Mouse (Mus musculus): Measurements from ENCODE around the gene Layn. TPM values are rescaled to one million over a fixed set of nuclear protein-coding genes. Genes with fewer than 3 reads are reported as not detected.

Layn gene
- polyA plus RNA-seq, 1 experiment from 2014 or later, result 2.1 TPM

- H3K27me3 ChIP-seq (replicated peaks; ENCODE audit: control insufficient read depth, insufficient read depth, low read length), result no peaks in the 10 kb centered on the region
- WGBS, result 82% methylated on average over 3 of the region's 3 CpGs
- no peaks in the 10 kb centered on the region for H3K9me3 ChIP-seq (replicated peaks; ENCODE audit: control insufficient read depth, low read length)
- H3K36me3 ChIP-seq (ENCODE audit: control insufficient read depth, insufficient read depth, low read length), result no peaks in the 10 kb centered on the region
- no peak for ATAC-seq
- no peak overlapping the region for H3K27ac ChIP-seq (ENCODE audit: low read depth, low read length)
- H3K4me3 ChIP-seq (ENCODE audit: low read depth, low read length), result no peak overlapping the region
- H3K4me2 ChIP-seq (ENCODE audit: low read length), result no peak overlapping the region
- no peaks in the 10 kb centered on the region for H3K4me1 ChIP-seq (ENCODE audit: control insufficient read depth, insufficient read depth, low read length)
- no peak overlapping the region for H3K9ac ChIP-seq (ENCODE audit: low read length)
- DNase-seq (ENCODE audit: low spot score), result no peak
Observed at GRCm38 (mm10) chr9:51020351-51020750, 56.5 kb downstream of the Layn start.

GRCm38 (mm10) chr9:51019670-51020069 is 57.2 kb downstream of the Layn start:
- no peak overlapping the region for H3K4me2 ChIP-seq (ENCODE audit: low read length)
- no peak for ATAC-seq
- DNase-seq (ENCODE audit: low spot score), result no peak
- no peaks in the 10 kb centered on the region for H3K9me3 ChIP-seq (replicated peaks; ENCODE audit: control insufficient read depth, low read length)
- 85% methylated on average over 7 of the region's 7 CpGs for WGBS
- no peak overlapping the region for H3K27ac ChIP-seq (ENCODE audit: low read depth, low read length)
- no peak overlapping the region for H3K9ac ChIP-seq (ENCODE audit: low read length)
- H3K36me3 ChIP-seq (ENCODE audit: control insufficient read depth, insufficient read depth, low read length), result no peaks in the 10 kb centered on the region
- no peak overlapping the region for H3K4me3 ChIP-seq (ENCODE audit: low read depth, low read length)
- no peaks in the 10 kb centered on the region for H3K4me1 ChIP-seq (ENCODE audit: control insufficient read depth, insufficient read depth, low read length)
- no peaks in the 10 kb centered on the region for H3K27me3 ChIP-seq (replicated peaks; ENCODE audit: control insufficient read depth, insufficient read depth, low read length)

GRCm38 (mm10) chr9:51015732-51016131 is 61.2 kb downstream of the Layn start:
- Histone ChIP-seq H3K36me3 (ENCODE audit: control insufficient read depth, insufficient read depth, low read length) (no peaks in the 10 kb centered on the region), H3K4me1 (ENCODE audit: control insufficient read depth, insufficient read depth, low read length) (no peaks in the 10 kb centered on the region), H3K27ac (ENCODE audit: low read depth, low read length) (no peak overlapping the region), H3K4me2 (ENCODE audit: low read length) (no peak overlapping the region), H3K9ac (ENCODE audit: low read length) (no peak overlapping the region), H3K27me3 (replicated peaks; ENCODE audit: control insufficient read depth, insufficient read depth, low read length) (no peaks in the 10 kb centered on the region), H3K9me3 (replicated peaks; ENCODE audit: control insufficient read depth, low read length) (no peaks in the 10 kb centered on the region), H3K4me3 (ENCODE audit: low read depth, low read length) (no peak overlapping the region)
- ATAC-seq (no peak), DNase-seq (ENCODE audit: low spot score) (no peak)
- 70% methylated on average over 4 of the region's 4 CpGs for WGBS

DNA sequence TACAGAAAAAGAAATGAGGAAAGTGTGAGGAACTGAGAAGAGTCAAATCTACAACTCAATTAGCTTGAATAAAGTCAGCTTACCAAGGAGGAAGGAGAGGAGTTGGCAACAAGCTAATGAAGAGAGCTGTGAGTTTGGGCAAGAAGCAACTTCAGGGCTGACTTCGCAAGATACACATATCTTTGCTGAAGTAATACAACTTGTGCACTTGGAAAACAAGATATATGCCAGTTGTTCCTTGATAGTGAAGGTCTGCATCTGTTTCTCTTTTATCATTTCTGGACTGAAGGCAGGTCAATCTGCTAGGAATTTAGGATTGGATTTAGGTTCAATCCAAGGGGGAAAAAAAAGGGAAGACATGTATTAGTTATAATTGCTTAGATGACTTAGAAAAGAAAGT is 63.2 kb downstream of the Layn start:
- ATAC-seq, result no peak
- no peak overlapping the region for H3K9ac ChIP-seq (ENCODE audit: low read length)
- no peak overlapping the region for H3K4me3 ChIP-seq (ENCODE audit: low read depth, low read length)
- H3K4me1 ChIP-seq (ENCODE audit: control insufficient read depth, insufficient read depth, low read length), result 0 out of 2 replicates have a peak, but pooled peaks cover 4% of the 10 kb centered on the region
- no peak for DNase-seq (ENCODE audit: low spot score)
- H3K27me3 ChIP-seq (replicated peaks; ENCODE audit: control insufficient read depth, insufficient read depth, low read length), result 0 out of 2 replicates have a peak, but pooled peaks cover 3% of the 10 kb centered on the region
- 90% methylated on average over 1 of the region's 1 CpGs for WGBS
- H3K4me2 ChIP-seq (ENCODE audit: low read length), result no peak overlapping the region
- no peak overlapping the region for H3K27ac ChIP-seq (ENCODE audit: low read depth, low read length)
- no peaks in the 10 kb centered on the region for H3K36me3 ChIP-seq (ENCODE audit: control insufficient read depth, insufficient read depth, low read length)
- H3K9me3 ChIP-seq (replicated peaks; ENCODE audit: control insufficient read depth, low read length), result no peaks in the 10 kb centered on the region

DNA sequence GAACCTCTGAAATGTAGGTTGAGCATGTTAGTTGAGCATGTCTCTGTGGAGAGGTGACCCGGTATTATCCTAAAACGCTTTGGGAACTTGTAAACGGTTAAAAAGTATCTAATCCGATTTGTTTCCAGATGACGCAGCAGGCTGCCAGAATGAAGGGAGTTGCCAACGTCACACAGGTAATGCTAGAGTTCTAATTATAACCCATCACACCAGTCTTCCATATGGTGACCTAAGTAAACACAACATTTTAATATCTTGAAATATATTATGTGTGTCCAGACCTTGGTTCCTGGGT is 67.3 kb downstream of the Layn start:
- H3K9me3 ChIP-seq (replicated peaks; ENCODE audit: control insufficient read depth, low read length), result no peaks in the 10 kb centered on the region
- H3K27ac ChIP-seq (ENCODE audit: low read depth, low read length), result no peak overlapping the region
- no peak for ATAC-seq
- H3K4me1 ChIP-seq (ENCODE audit: control insufficient read depth, insufficient read depth, low read length), result 0 out of 2 replicates have a peak, but pooled peaks cover 4% of the 10 kb centered on the region
- under 1% methylated on average over 6 of the region's 6 CpGs for WGBS
- no peak for DNase-seq (ENCODE audit: low spot score)
- 0 out of 2 replicates have a peak, but pooled peaks cover 3% of the 10 kb centered on the region for H3K27me3 ChIP-seq (replicated peaks; ENCODE audit: control insufficient read depth, insufficient read depth, low read length)
- peak overlapping the region; percentile 47 for H3K9ac ChIP-seq (ENCODE audit: low read length)
- peak overlapping the region; percentile 72 for H3K4me2 ChIP-seq (ENCODE audit: low read length)
- peak overlapping the region; percentile 87 for H3K4me3 ChIP-seq (ENCODE audit: low read depth, low read length)
- no peaks in the 10 kb centered on the region for H3K36me3 ChIP-seq (ENCODE audit: control insufficient read depth, insufficient read depth, low read length)

DNA sequence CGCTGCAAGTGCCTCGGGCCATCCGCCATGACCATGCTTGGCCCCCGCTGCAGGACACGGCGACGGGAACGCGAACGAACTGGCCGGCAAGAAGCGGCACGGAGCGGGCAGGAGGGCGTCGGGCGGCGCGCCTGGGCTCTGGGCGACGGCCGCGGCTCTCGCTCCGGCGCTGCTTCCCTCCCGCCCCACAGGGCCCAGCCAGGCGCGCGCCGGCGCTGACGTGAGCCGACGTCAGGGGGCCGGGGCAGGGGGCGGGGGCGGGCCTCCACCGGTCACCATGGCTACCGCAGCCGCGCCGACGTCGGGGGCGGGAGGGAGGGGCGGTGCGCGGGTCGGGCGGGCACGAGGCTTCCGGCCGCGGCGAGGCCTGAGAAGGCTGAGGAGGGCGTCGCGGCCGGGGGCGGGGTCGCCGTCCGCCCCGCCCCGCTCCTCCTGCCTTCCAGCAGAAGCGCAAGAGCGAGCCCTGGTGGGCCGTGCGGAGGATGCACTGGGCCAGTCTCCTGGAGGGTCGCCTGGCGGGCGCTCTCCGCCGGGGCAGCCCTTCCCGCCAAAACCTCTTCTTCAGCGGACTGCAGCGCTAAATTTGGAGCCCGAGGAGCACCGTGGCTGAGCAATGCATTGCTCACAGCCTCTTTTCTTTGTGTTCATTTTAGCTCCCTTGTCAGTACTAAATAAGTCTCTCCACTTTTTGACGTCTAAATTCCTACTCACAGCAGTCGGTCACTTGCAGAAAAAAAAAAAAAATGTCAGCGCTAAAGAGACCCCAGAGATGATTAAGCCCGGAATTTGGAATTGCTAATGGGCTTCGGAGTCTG is 67.8 kb downstream of the Layn start, which contains the start of gene Sik2:
TSS of gene Sik2 (minus strand) at position 233 of the 815 bp plus-strand sequence.
- no peaks in the 10 kb centered on the region for H3K9me3 ChIP-seq (replicated peaks; ENCODE audit: control insufficient read depth, low read length)
- 0 out of 2 replicates have a peak, but pooled peaks cover 4% of the 10 kb centered on the region for H3K4me1 ChIP-seq (ENCODE audit: control insufficient read depth, insufficient read depth, low read length)
- no peaks in the 10 kb centered on the region for H3K36me3 ChIP-seq (ENCODE audit: control insufficient read depth, insufficient read depth, low read length)
- peak within 1 kb of the TSS; percentile 72 for H3K4me2 ChIP-seq (ENCODE audit: low read length)
- H3K9ac ChIP-seq (ENCODE audit: low read length), result peak within 1 kb of the TSS; percentile 93
- H3K4me3 ChIP-seq (ENCODE audit: low read depth, low read length), result peak within 1 kb of the TSS; percentile 87
- ATAC-seq (peak; percentile 97), DNase-seq (ENCODE audit: low spot score) (peak; percentile 96)
- H3K27me3 ChIP-seq (replicated peaks; ENCODE audit: control insufficient read depth, insufficient read depth, low read length), result 0 out of 2 replicates have a peak, but pooled peaks cover 3% of the 10 kb centered on the region
- peak within 1 kb of the TSS; percentile 67 for H3K27ac ChIP-seq (ENCODE audit: low read depth, low read length)
- WGBS, result under 1% methylated on average over 64 of the region's 85 CpGs

GRCm38 (mm10) chr9:51008068-51008840 is 68.6 kb downstream of the Layn start:
- peak; percentile 70 for ATAC-seq
- under 1% methylated on average over 62 of the region's 65 CpGs for WGBS
- Histone ChIP-seq H3K9ac (ENCODE audit: low read length) (peak overlapping the region; percentile 93), H3K36me3 (ENCODE audit: control insufficient read depth, insufficient read depth, low read length) (no peaks in the 10 kb centered on the region), H3K4me3 (ENCODE audit: low read depth, low read length) (peak overlapping the region; percentile 87), H3K9me3 (replicated peaks; ENCODE audit: control insufficient read depth, low read length) (no peaks in the 10 kb centered on the region), H3K27ac (ENCODE audit: low read depth, low read length) (peak overlapping the region; percentile 67), H3K4me2 (ENCODE audit: low read length) (peak overlapping the region; percentile 72), H3K27me3 (replicated peaks; ENCODE audit: control insufficient read depth, insufficient read depth, low read length) (0 out of 2 replicates have a peak, but pooled peaks cover 3% of the 10 kb centered on the region), H3K4me1 (ENCODE audit: control insufficient read depth, insufficient read depth, low read length) (0 out of 2 replicates have a peak, but pooled peaks cover 4% of the 10 kb centered on the region)
- peak; percentile 20 for DNase-seq (ENCODE audit: low spot score)

DNA sequence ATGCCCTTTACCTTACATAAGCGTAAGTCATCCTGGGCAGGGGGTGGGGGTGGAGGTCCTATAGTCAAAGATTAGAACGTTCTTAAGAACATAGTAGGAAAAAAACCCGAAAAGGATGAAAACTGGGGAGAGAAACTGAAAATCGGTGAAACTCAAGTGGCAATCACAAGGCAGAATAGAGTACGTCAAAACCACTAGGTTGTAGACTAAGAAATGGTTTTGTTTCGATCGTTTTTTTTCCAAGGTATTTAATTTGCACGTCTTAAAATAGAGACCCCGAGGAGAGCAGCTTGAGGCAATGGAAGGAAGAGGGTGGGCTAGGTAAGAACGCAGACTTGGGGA is 69.2 kb downstream of the Layn start:
- Histone ChIP-seq H3K27ac (ENCODE audit: low read depth, low read length) (no peak overlapping the region), H3K36me3 (ENCODE audit: control insufficient read depth, insufficient read depth, low read length) (no peaks in the 10 kb centered on the region), H3K9me3 (replicated peaks; ENCODE audit: control insufficient read depth, low read length) (no peaks in the 10 kb centered on the region), H3K9ac (ENCODE audit: low read length) (peak overlapping the region; percentile 93), H3K27me3 (replicated peaks; ENCODE audit: control insufficient read depth, insufficient read depth, low read length) (0 out of 2 replicates have a peak, but pooled peaks cover 3% of the 10 kb centered on the region), H3K4me2 (ENCODE audit: low read length) (peak overlapping the region; percentile 72), H3K4me3 (ENCODE audit: low read depth, low read length) (peak overlapping the region; percentile 87), H3K4me1 (ENCODE audit: control insufficient read depth, insufficient read depth, low read length) (0 out of 2 replicates have a peak, but pooled peaks cover 4% of the 10 kb centered on the region)
- WGBS, result 12% methylated on average over 10 of the region's 10 CpGs
- ATAC-seq (no peak), DNase-seq (ENCODE audit: low spot score) (no peak)

All from forebrain, embryonic 14.5 days (tissue).